Mouse (Mus musculus) CH12F3 (cell line): ENCODE results near the gene Pdgfa.

Experiments
- in situ Hi-C: fragments of 300-500 bp; cut with MboI; formaldehyde crosslinking; loops from 2 replicates; pipeline ENCODE4 v1.14.3; 2020; ENCODE audit warnings: low sequenced_read_pairs

The Pdgfa gene

DNA sequence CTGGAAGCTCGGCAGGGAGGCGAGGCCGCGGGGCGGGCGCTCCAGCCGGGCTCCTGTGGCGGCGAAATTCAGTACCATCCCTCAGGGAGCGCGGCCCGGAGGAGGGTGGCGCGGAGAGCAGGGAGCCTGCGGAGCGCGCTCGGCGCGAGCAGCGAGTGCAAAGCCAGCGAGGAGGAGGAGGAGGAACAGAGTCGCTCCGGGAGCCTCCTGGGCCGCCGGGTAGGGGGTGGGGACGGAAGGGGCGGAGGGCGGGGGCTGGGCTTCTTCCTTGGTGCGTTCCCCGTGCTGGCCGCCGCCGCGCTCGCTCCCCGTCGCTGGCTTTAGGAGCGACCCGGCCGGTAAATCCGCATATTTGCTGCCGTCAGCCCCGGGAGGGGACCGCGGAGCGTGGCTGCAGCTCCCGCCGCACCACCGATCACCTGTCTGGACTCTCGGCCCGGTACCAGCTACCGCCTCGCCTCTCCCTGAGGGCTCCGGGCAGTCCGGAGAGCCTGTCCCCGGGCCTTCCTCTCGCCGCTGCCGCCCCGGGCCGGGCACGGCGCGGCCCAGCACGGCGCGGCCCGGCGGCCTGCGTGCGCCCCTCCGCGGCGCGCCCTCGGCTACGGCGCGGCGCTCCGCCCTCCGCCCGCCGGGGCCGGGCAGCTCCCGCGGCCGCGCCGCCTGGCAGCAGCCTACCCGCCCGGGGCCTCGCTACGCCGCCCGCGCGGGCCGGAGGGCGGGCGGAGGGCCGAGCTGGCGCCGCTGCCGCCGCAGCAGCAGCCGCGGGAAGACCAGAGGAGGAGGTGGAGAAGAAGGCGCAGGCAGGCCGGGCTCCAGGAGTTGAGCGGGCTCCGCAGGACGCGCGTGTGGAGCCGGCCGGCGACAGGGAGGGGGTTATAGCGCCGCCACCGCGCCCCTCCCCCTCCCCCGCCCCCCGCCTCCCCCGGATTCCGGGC is 2.1 kb downstream of the Pdgfa start:
- in situ Hi-C loops, result no loop called here

DNA sequence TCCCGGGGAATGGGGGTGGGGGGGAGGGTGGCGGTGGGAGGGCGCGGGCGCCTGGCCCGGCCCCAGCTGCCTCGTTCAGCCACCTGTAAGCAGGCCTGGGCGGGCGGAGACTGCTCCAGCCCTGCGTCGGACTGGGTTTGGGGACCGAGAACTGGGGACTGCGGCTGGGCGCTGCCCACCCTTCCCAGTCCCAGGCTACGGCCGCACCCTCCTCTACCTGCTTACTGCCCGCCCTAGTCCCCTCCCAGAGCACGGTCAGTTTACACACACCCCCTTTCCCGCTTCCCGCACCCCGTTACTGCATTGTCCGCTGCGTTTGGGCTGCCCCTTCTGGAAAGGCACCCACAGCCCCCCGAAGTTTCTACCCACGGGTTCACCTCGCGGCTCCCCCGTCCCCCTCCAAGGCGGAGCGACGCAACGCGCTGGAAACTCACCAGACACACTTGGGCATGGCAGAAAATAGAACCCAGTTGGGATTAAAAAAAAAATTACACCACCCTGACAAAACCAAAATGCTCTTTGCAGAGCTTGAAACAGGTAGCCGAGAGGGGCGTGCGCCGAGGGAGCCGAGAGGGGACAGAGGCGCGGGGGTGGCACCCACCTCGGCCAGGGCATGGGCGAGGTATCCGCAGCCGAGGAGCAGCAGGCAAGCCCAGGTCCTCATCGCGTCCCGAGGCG is 2.9 kb downstream of the Pdgfa start:
- in situ Hi-C loops, result no loop called here

DNA sequence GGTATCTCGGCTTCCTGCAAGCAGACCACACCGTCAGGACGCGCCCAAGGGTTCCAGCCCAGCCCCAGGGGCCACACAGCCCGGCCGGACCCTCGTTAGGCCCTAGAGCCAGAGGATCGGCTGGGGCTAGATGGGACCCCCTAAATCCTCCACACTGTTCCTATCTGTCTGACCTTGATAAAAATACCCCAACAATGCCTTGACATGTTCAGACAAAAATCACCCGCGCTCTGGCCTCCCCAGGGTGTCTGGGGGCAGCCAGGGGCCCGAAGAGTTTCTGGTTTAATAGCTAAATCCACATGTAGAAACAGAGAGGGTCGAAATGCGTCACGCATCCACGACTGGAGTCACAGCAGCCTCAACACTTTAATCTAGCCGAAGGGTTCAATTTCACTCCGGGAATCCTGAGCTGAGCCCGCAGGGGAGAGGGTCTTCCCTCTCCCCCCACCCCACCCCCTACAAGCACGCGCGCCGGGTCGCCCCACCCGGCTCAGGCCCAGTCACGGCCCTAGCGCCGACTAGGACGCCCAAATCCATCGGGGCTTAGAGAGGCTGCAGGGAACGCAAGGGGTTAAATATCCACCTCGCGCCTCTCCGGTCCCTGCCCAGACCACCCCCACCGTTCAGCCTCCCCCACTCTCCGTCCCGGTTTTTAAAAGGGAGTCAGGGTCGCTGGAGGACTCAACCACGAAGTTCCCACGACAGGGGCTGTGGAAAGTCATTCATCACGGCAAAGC is 3.6 kb downstream of the Pdgfa start:
- in situ Hi-C loops, result no loop called here

DNA sequence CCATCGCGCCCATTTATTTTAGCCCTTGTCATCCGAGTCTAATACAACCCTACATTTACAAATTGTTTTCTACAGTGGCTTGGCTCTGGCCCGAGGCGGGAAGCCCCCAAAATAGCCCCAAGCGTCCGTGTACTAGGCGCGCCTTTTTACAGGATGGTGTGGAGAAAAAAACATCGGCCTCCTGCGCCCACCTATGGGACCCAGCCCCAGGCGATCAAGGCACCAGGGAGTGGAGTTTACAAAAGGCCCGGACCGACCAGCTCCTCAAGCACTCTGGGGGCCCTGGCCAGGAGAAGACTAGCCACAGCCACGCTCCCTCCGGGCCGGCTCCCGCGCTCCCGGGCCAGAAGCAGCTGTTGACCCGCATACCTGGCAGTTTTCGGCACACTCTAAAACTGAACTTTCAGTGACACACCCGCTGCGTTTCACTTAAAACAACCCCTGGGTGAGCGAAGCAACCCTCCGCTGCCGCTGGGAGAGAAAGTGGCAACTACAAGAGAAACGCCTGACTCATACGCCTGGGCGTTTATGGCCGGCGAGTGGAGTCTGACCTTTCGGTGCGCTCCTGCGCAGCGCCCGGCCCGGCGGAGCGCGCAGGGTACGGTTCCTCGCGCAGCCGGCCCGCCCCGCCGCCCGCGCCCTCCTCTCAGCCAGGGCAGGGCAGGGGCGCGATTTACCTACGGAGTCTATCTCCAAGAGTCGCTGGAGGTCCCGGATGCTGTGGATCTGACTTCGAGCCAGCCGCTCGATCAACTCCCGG is 4.4 kb downstream of the Pdgfa start:
- in situ Hi-C loops, result no loop called here

- in situ Hi-C loops, result no loop called here
Observed at GRCm38 (mm10) chr5:138991734-138992133, 5.4 kb downstream of the Pdgfa start.

DNA sequence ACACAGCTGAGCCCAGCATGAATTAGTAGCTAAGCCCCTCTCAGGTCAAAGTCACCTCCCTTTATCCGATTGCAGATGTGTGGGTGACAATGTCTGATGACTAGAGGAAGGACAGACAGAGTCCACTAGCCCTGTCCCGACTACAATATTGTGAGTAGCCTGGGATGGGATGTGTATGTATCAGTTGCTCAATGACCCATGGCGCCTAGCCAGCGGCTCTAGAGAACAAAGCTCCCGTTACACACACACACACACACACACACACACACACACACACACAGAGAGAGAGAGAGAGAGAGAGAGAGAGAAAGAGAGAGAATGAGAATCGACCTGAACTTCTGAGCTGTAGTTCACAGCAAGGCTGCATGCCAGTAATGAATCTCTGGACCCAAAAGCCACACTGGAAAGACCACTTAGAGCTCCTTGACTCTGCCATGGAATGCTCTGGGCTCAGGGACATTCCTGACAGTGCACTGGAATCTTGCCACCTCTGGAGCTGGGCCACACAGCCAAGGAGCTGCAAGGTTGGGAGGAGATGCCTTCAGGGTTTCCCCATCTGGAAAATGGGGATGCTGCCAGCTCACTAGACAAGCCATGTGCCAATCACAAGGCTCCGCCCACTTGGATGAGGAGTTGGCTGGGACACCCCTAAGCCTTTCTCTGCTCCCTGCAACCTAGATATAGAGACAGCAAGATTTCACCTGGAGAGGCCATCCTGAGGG is 6.3 kb downstream of the Pdgfa start:
- in situ Hi-C loops, result no loop called here

DNA sequence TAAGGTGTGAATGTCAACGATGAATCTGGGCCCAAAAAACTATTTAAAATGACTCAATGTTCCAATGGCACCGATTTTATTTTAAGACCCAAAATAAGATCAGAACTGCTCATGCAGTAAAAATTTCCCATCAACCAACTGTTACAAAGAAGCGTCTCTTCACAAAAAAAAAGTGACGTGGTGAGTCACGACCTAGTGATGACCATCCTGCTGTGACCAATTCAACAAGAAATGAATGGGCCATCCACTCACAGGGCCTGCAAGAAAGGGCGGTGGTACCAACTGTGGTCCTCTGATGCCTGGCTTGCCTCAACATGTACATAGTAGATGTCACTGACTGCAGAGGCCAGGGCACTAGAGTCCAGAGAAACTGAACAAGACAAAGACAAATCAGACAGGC is 7.6 kb downstream of the Pdgfa start:
- in situ Hi-C loops, result no loop called here

- in situ Hi-C loops, result no loop called here
Observed at GRCm38 (mm10) chr5:138988764-138989163, 8.4 kb downstream of the Pdgfa start.

GRCm38 (mm10) chr5:138987994-138988393 is 9.2 kb downstream of the Pdgfa start:
- in situ Hi-C loops, result no loop called here

GRCm38 (mm10) chr5:138981921-138982320 is 15.2 kb downstream of the Pdgfa start:
- in situ Hi-C loops, result no loop called here

- in situ Hi-C loops, result no loop called here
Observed at GRCm38 (mm10) chr5:138980608-138981007, 16.6 kb downstream of the Pdgfa start.

DNA sequence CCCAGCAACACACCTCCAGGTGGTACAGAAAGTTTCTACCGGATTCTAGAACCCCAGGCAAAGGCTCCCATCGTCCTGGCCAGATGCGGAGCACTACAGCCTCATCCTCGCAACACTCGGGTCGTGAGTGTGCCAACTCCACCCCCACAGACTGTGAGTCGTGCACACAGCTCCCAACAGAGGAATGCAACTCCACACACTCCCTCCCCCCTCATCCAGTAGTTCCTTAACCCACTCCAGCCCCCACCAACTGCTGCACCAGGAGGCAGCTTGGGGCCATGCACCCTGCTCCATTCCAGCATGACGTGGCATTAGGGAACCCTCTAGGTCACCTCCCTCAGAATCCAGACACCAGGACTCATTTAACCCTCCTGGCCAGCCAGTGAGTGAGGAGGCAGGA is 17.3 kb downstream of the Pdgfa start:
- in situ Hi-C loops, result no loop called here

DNA sequence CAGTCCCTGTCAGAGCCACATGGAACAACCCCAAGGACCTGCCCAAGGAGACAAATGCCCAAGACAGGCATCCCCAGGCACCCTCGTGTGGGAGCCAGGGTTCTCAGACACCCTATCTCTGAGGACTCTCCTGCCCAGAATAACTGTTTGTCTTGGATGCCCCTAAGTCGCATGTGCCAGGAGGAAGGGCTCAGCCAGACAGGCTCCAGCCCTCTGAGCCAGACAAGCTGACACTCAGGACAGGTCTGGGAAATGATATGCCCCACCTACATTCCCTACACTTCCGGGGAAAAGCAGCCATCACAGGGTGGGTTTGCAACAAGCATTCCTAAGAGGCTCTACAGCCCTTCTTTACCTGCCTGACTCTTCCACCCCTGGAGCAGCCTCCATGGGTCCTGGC is 19.4 kb downstream of the Pdgfa start:
- in situ Hi-C loops, result no loop called here

DNA sequence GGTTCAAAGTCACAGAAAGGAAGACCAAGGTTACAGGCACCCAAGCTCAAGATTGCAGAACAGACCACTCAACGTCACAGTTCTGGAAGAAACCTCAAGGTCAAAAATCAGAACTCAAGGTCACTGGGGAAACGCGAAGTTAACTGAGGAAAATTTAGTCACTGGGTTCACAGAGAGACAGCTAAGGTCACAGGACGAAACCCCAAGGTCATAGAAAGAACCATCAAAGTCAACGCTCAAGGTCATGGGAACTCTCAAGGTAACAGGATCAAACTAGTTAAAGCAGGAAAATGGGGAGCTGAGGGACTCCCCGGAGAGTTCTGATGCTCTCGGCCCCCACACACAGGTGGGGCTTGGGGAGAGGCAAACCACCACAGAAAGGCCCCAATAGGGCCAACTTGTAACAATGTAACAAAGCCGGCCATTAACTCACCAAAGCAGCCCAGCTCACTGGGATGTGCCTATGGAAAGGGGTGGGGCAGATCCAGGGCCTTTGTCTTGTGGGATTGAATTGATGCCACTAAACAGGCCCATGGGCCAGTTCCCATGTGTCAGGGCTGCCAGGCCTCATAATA is 22.2 kb downstream of the Pdgfa start:
- in situ Hi-C loops, result no loop called here

GRCm38 (mm10) chr5:138973480-138973879 is 23.7 kb downstream of the Pdgfa start:
- in situ Hi-C loops, result no loop called here

DNA sequence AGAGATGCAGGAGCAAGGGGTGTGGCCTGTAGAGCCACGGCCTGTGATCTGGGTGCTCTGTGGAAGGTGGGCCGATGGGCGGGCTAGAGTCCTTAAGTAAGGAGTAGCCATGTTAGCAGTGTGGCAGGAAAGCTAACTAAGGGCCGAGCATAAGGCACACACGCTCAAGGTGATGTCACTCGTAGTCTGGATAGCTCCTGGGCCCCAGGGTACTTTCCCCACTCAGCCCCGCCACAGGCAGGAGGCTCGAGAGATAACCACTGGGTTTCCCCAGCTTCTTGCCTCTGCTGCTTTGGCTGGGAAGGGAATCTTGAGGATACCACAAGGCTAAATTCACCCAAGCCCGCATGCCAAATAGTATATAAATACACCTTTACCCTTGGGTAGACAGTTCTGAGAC is 25.8 kb downstream of the Pdgfa start:
- in situ Hi-C loops, result no loop called here

- in situ Hi-C loops, result no loop called here
Observed at GRCm38 (mm10) chr5:138970056-138970490, 27.1 kb downstream of the Pdgfa start.

DNA sequence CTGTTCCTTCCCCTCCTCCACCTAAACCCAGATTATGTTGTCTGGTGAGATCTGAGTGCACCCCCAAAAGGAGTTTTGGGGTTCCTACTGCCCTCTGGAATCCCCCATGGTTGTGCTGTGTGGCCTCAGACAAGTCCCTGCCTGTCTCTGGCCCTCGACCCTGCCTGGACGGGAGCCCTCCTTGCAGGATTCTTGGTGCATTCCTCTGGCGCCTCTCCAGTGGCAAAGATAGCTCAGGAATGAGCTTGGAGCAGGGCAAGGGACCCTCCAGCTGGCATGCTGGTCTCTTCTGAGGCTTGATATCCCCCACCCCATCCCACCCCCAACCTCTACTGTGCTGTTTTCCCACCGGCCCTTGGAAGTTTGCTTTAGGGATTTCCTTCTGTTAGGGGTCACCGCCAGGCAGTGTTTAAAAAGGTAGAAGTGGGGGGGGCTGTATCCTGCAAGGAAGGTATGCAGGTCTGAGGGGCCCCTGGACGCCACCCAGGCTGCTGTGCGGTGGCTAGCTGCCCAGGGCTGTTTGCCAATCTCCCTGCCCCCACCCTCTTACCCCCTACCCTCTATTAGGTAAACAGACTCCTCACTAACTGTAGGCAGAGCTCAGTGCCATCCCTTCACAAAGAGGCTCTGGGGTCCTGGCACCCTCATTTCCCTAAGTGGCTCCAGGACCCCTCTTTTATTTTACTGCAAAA is 31.0 kb downstream of the Pdgfa start:
- in situ Hi-C loops, result no loop called here

DNA sequence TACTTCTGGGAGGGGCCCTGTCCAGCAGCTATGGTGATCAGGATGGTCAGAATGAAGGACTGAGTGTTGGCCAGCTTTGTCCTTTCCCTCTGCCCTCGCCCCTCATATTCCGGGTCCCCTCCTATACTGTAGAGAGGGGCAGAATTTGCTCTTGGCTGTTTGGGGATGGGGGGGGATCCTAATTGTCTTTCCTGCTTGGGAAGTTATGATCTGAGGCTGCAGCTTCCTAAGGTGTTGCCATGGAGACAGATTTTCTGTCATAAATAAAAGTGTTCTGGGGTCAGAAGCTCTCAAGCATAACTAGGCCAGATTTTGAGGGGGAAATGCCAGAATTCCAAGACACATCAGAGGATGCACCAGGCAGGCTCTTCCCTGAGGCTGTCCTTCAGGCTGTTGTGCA is 31.6 kb downstream of the Pdgfa start:
- in situ Hi-C loops, result no loop called here
